Mouse (Mus musculus) G1E (cell line): ENCODE results near the gene Dhx9.

ENCODE experiments used
- CTCF ChIP-seq: IDR thresholded peaks from 2 replicates; pipeline ENCODE4 v1.5.1; 2012; ENCODE audit warnings: low read depth, low read length, inconsistent platforms, mixed read lengths
- GATA1 ChIP-seq: IDR thresholded peaks from 2 replicates; pipeline ENCODE4 v1.6.1; 2012; ENCODE audit warnings: borderline replicate concordance, low read length, inconsistent platforms, mixed read lengths
- POLR2AphosphoS5 ChIP-seq: IDR thresholded peaks from 2 replicates; pipeline ENCODE4 v1.6.1; 2012; ENCODE audit warnings: low read depth, low read length, inconsistent platforms; ENCODE audit not compliant: insufficient replicate concordance
- TAL1 ChIP-seq: conservative IDR thresholded peaks from 2 replicates; pipeline ENCODE4 v1.6.1; 2012; ENCODE audit warnings: low read depth, low read length, inconsistent platforms, mixed read lengths

- TF ChIP-seq CTCF (no peak), TAL1 (no peak), GATA1 (no peak), POLR2AphosphoS5 (no peak)
Measured at GRCm38 (mm10) chr1:153509012-153509411, 21.6 kb upstream of the Dhx9 start.
